Mouse (Mus musculus) heart, embryonic 10.5 days (tissue): ENCODE results near the gene Ptpn1. TPM values are rescaled to one million over a fixed set of nuclear protein-coding genes. Genes with fewer than 3 reads are reported as not detected.

Experiments used
- DNase-seq: peaks from one replicate; pipeline ENCODE4 v3.0.0-alpha.2; 2017; ENCODE audit warnings: low spot score
- H3K27ac ChIP-seq: fragments of 300-500 bp; sonication (generic); 2 replicates; pipeline ENCODE4 v1.5.1; 2016; ENCODE audit warnings: mild to moderate bottlenecking
- H3K27me3 ChIP-seq: fragments of 300-500 bp; sonication (generic); 2 replicates; pipeline ENCODE4 v1.6.1; 2016; ENCODE audit warnings: mild to moderate bottlenecking; ENCODE audit not compliant: poor library complexity, insufficient read depth, severe bottlenecking
- H3K36me3 ChIP-seq: fragments of 300-500 bp; sonication (generic); 2 replicates; pipeline ENCODE4 v1.6.1; 2016; ENCODE audit warnings: mild to moderate bottlenecking, moderate library complexity
- H3K4me1 ChIP-seq: fragments of 300-500 bp; sonication (generic); 2 replicates; pipeline ENCODE4 v1.6.1; 2016; ENCODE audit warnings: mild to moderate bottlenecking
- H3K4me3 ChIP-seq: fragments of 300-500 bp; sonication (generic); 2 replicates; pipeline ENCODE4 v1.5.1; 2016; ENCODE audit warnings: mild to moderate bottlenecking, moderate library complexity
- H3K9me3 ChIP-seq: fragments of 300-500 bp; sonication (generic); 2 replicates; pipeline ENCODE4 v1.6.1; 2016; ENCODE audit warnings: mild to moderate bottlenecking, moderate library complexity
- WGBS: fragments of 180-500 bp; shearing (Covaris S2); methylation state at CpG from one replicate; pipeline ENCODE4 v1.1.7; 2016; 5-methylcytosine and 5-hydroxymethylcytosine counted together
- polyA plus RNA-seq: library from polyadenylated mRNA; unstranded; fragments of >200 nt; fragmentation: Nextera tagmentation; extraction: Ambion mirVana; gene quantifications from 2 replicates; pipeline ENCODE4 v1.2.1, GENCODE M21; 2016

Ptpn1 gene
- polyA plus RNA-seq, 1 experiment from 2014 or later = 58.3 TPM

DNA sequence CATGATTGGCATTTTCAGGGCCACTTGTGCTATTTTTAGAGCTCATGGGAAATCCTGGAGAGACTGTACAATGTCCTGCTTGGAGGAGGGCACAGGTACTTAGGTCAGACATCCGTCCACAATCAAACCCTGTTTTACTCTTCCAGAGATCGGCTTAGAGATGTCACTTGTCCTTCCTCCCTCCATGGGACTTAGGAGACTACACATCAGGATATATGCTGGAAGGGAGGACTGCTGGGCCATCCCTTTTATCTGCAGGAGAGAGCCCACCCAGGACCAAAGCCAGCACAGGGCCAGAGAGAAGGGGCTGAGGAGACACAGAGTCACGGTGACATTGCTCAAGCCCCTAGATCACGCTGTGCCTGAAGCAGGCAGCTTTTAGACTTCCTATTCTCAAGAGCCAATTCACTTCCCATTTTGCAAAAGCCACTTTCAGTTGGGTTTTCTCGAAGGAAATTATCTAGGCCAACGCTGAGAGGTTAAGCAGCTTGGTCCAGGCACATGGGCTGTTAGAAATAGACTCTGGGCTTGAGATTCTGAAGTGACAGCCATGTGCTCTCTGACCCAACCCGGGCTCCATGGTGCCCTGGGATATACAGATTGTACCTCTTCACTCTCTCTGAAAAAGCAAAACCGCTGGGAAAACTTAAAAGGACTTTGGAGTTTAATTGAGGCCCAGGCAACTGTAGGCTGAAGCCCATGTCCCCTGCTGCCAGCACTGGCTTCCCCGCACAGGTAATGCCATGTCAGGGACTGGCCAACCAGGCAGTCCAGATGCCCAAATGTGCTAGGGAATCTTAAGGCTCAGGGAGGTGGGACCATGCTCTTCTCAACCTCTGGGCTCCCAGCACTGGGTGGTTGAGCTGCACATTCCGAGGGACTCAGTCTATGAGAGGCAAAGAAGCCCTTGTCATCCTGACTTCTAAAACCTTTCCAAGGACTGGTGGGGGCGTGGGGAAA lies 5.7 kb upstream of the Ptpn1 start:
- Histone ChIP-seq H3K27ac (peak overlapping the region; percentile 91), H3K9me3 (no peaks in the 10 kb centered on the region), H3K36me3 (no peaks in the 10 kb centered on the region), H3K4me1 (peaks cover 18% of the 10 kb centered on the region), H3K27me3 (no peaks in the 10 kb centered on the region), H3K4me3 (no peak overlapping the region)
- no peak for DNase-seq
- WGBS = 74% methylated on average over 11 of the region's 11 CpGs

DNA sequence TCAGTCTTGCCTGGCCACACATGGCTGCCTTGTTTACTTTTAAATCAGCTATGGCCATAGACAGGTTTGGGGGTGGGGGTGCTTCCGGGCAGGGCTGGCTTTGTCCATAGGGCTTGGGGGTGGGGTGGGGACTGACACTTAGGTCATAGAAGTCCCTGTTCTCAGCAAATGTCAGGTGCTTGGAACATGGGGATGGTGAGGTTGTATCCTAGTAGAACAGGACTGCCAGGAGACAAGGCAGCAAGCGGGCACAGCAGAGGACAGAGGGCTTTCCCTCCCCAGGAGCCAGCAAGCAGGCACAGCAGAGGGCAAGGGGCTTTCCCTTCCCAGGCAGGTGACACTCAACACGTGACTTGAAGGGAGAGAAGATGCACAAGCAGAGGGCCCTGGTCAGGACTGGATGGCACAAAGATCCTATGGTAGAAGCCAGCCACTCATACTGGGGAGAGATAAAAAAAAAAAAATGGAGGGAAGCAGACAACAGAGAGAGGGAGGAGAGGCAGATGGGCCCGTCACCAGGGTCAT lies 3.8 kb upstream of the Ptpn1 start:
- Histone ChIP-seq H3K27ac (no peak overlapping the region), H3K27me3 (no peaks in the 10 kb centered on the region), H3K4me3 (no peak overlapping the region), H3K9me3 (no peaks in the 10 kb centered on the region), H3K4me1 (peaks cover 27% of the 10 kb centered on the region), H3K36me3 (no peaks in the 10 kb centered on the region)
- WGBS = 70% methylated on average over 4 of the region's 4 CpGs
- DNase-seq = no peak

DNA sequence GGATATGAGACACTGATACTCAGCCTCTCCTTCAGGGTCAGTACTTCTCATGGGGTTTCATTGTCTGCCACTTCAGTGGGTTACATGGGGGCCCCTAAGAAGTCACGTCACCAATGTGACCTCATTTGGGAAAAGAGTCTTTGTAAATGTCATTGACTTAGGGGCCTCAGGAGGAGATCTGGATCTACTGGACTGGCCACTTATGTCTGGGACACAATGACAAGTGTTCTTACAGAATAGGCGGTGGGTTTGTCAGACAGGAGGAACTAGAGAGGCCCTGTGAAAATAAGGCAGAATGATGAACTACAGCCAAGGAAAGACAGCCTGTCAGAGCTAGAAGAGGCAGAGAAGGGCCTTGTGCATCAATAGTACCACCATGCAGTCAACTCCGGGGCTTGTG lies 2.9 kb upstream of the Ptpn1 start:
- Histone ChIP-seq H3K4me3 (no peak overlapping the region), H3K27me3 (no peaks in the 10 kb centered on the region), H3K9me3 (no peaks in the 10 kb centered on the region), H3K4me1 (peaks cover 36% of the 10 kb centered on the region), H3K36me3 (no peaks in the 10 kb centered on the region), H3K27ac (no peak overlapping the region)
- WGBS = 80% methylated on average over 3 of the region's 3 CpGs
- no peak for DNase-seq

DNA sequence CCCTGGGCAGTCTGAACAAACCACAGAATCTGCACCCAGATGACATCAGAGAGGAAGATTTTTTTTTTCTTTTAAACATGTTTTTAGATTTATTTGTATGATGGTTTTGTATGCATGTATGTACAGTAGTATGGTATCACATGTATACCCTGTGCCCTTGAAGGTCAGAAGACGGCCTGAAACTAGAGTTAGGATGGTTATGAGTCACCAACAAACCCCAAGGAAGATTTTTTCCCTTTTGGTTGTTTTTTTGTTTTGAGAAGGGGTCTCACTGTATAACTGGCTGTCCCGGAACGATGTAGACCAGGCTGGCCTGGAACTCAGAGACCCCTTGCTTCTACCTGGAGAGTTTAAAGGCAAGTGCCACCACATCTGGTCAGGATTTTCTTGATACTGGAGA lies 882 bp upstream of the Ptpn1 start:
- H3K9me3 ChIP-seq = no peaks in the 10 kb centered on the region
- H3K27me3 ChIP-seq = no peaks in the 10 kb centered on the region
- no peak overlapping the region for H3K4me3 ChIP-seq
- DNase-seq = no peak
- no peaks in the 10 kb centered on the region for H3K36me3 ChIP-seq
- WGBS = 95% methylated on average over 3 of the region's 3 CpGs
- H3K27ac ChIP-seq = peak overlapping the region; percentile 96; the same call in 1 of the 2 replicates
- H3K4me1 ChIP-seq = peaks cover 38% of the 10 kb centered on the region

DNA sequence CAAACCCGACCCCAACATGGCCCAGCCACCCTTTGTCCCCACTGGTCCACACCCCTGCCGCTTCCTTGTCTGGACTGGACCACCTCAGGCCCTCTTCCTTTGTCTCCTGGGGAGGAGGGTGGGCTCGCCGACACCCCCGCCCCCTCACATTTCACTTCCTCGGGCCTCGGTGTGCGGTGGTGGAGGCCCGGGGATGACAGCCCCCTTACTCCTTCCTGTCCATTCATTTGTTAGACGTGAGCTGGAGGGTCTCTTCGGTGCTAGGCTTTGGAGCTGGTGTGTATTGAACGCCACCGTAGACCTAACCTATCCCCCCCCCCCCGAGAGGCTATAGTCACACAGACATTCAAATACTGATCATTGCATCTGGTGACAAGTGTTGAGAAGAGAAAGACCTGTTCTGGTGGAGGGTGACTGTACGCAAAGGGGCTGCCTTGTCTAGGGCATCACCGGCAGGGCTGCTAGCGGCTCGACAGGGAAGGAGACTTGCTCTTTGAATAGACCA lies 922 bp downstream of the Ptpn1 start:
- H3K4me1 ChIP-seq = peaks cover 52% of the 10 kb centered on the region

DNA sequence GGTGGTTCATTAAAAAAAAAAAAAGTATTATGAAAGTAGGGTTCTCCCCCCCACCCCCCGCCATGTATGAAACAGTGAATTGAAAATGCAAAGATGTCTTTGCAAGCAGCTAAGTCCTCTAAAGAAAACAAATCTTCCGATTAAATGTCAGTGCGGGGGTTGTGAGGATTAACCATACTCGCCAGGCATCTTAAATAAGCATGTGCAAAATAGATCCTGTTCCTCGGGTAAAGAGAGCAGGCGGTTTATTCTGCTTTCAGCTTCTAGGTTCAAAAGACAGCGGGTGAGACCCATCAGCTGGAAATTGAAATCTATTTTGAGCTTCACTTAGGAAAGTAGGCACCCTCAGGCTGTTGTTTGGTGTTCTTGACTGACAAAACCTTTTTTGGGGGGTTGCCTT lies 1.5 kb downstream of the Ptpn1 start:
- peak overlapping the region; percentile 97 for H3K4me3 ChIP-seq
- WGBS = 46% methylated on average over 7 of the region's 7 CpGs
- DNase-seq = no peak
- H3K36me3 ChIP-seq = no peaks in the 10 kb centered on the region
- H3K9me3 ChIP-seq = no peaks in the 10 kb centered on the region
- H3K4me1 ChIP-seq = peaks cover 52% of the 10 kb centered on the region
- peak overlapping the region; percentile 96; the same call in 1 of the 2 replicates for H3K27ac ChIP-seq
- H3K27me3 ChIP-seq = no peaks in the 10 kb centered on the region

More for the DNA sequence above, 922 bp downstream of the Ptpn1 start:
- 1% methylated on average over 18 of the region's 18 CpGs for WGBS
- DNase-seq = no peak
- Histone ChIP-seq H3K9me3 (no peaks in the 10 kb centered on the region), H3K36me3 (no peaks in the 10 kb centered on the region), H3K27ac (peak overlapping the region; percentile 96), H3K27me3 (no peaks in the 10 kb centered on the region), H3K4me3 (peak overlapping the region; percentile 97)

DNA sequence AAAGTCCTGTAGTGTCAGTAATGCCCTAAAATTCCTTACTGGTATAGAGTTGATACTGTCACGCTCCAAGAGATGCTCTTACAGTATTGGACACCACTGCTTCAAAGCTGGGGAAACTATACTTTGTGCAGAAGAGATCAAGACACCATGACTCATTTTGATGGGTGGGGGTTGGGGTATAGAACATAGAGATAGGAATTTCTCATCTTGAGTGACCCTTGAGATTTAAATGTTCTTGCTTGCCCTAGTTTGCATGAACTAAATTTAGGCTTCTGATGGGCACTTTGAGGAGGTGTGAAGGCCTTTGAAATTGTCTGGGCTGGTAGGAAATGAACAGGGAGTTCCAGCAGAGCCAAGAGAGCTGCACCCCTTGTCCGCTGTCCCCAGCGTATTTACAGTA lies 4.1 kb downstream of the Ptpn1 start:
- H3K4me3 ChIP-seq = no peak overlapping the region
- H3K4me1 ChIP-seq = peaks cover 78% of the 10 kb centered on the region
- no peaks in the 10 kb centered on the region for H3K9me3 ChIP-seq
- no peaks in the 10 kb centered on the region for H3K36me3 ChIP-seq
- WGBS = 72% methylated on average over 3 of the region's 3 CpGs
- no peaks in the 10 kb centered on the region for H3K27me3 ChIP-seq
- DNase-seq = no peak
- no peak overlapping the region for H3K27ac ChIP-seq

DNA sequence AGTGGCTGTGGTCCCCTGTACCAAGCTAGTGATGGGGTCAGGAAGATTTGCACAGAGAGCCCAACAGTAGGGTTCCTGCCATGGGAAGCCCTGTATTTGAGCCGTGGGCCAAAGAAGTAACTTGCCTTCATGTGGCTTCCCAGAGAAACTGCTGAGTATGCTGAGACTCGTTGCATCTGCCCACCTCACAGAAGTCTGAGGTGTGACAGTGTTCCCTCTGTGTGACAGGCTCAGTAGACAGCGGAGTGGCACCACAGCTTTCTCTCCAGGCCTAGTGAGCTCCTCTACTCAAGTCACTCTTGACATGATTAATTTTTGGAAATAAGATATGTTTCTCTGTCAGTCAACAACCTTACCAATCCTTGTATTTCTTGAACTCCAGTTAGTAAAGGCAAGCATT lies 6.9 kb downstream of the Ptpn1 start:
- Histone ChIP-seq H3K9me3 (no peaks in the 10 kb centered on the region), H3K27me3 (no peaks in the 10 kb centered on the region), H3K4me3 (no peak overlapping the region), H3K36me3 (no peaks in the 10 kb centered on the region), H3K27ac (peak overlapping the region; percentile 56; the same call in 1 of the 2 replicates), H3K4me1 (peaks cover 88% of the 10 kb centered on the region)
- 76% methylated on average over 3 of the region's 3 CpGs for WGBS
- DNase-seq = no peak

DNA sequence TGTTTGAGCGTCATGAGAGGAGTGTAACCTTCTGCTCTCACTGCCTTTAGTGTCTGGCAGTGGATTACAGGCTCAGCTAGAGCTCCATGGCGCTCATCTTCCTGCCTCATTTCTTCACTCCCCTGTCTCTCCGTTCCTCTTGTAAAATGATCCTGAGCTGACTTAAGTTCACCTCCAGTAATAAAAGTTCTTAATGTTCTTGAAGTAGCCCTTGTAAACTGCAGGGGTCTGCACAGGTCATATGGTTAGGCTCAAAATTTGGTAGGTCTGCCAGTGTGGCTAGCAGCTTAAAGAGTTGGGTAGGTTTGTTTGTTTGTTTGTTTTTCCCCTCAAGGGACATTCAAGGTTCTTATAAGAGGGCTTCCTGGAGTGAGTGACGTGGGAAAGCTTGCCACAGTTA lies 7.3 kb downstream of the Ptpn1 start:
- Histone ChIP-seq H3K9me3 (no peaks in the 10 kb centered on the region), H3K4me1 (peaks cover 87% of the 10 kb centered on the region), H3K27ac (peak overlapping the region; percentile 56; the same call in 1 of the 2 replicates), H3K36me3 (no peaks in the 10 kb centered on the region), H3K27me3 (no peaks in the 10 kb centered on the region), H3K4me3 (no peak overlapping the region)
- DNase-seq = no peak
- WGBS = 56% methylated on average over 4 of the region's 4 CpGs

DNA sequence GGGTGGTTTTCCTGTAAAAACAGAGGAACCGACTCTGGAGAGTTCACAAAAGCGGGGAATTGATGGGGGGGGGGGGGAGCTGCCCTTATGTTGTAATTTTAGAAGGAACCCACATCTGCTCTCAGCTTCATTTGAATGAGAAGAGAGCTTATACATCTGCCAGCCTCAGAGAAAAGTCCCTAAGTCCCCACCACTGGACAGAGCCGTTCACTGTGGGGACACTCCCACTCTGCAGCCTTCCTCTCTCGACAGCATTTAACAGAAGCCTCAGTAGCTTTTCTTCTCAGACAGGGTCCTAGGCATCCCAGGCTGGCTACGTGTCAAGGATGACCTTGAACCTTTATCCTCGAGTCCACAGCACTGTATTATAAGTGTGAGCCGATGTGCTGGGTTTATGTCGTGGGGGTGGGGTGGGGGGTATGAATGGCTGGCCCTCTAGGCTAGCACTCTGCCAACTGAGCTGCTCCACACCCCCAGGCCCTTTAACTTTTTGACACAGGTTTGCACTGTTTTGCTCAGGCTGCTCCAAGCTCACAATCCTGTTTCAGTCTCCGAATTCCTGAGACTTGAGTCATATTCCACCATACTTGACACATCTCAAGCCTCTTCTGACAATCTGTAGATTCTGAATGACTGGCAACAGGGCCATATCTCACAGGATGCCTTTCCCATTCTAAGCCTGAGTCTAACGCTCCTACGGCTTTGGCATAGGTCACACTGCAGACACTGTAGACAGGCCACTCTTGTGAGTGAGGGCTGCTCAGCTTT lies 8.0 kb downstream of the Ptpn1 start:
- DNase-seq = no peak
- no peaks in the 10 kb centered on the region for H3K36me3 ChIP-seq
- H3K4me1 ChIP-seq = peaks cover 89% of the 10 kb centered on the region

DNA sequence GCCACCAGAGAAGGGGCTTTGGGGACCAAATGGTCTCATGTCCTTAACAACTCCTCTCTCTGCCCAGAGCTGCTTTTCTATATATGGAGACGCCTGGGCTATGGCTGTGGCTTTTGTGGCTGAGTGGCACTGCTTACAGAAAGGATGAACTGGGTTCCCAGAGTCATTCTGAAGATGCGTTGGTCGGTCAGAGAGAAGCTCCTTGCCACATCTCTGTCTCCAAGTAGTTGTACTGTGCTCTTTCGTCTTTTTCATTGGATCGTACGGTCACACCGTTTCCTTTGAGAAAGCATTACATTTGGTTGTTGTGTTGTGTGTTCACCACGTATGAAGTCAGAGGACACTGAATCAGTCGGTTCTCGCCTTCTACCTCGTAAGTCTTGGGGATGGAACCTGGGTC lies 8.8 kb downstream of the Ptpn1 start:
- Histone ChIP-seq H3K27ac (0 out of 2 replicates have a peak overlapping the region, but pooled peaks have one; percentile 42), H3K4me3 (no peak overlapping the region), H3K4me1 (peaks cover 88% of the 10 kb centered on the region), H3K36me3 (no peaks in the 10 kb centered on the region), H3K27me3 (no peaks in the 10 kb centered on the region), H3K9me3 (no peaks in the 10 kb centered on the region)
- DNase-seq = no peak
- WGBS = 84% methylated on average over 11 of the region's 11 CpGs

More for the DNA sequence above, 8.0 kb downstream of the Ptpn1 start:
- Histone ChIP-seq H3K27ac (peak overlapping the region; percentile 56; the same call in 1 of the 2 replicates), H3K9me3 (no peaks in the 10 kb centered on the region), H3K4me3 (no peak overlapping the region), H3K27me3 (no peaks in the 10 kb centered on the region)
- WGBS = 41% methylated on average over 11 of the region's 11 CpGs

DNA sequence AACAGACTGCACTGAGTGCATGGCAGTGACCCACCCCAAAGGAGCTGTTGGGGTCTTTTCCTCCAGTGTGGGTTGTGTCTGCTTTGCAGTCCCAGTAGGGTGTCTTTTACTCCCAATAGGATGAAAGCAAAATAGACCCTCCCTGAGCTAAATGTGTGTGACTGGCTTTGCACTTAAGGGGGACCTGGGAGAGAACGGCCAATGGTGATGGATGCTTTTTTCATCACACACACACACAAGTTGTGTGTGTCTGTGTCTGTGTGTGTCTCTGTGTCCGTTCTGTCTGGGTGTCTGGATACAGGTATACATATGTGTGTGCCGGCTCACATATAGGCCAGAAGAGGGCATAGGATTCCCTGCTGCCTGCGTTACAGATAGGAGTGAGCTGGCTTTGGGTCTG lies 9.5 kb downstream of the Ptpn1 start:
- Histone ChIP-seq H3K4me3 (no peak overlapping the region), H3K27ac (peak overlapping the region; percentile 42; the same call in 1 of the 2 replicates), H3K4me1 (peaks cover 88% of the 10 kb centered on the region), H3K36me3 (no peaks in the 10 kb centered on the region), H3K9me3 (no peaks in the 10 kb centered on the region), H3K27me3 (no peaks in the 10 kb centered on the region)
- WGBS = 64% methylated on average over 4 of the region's 4 CpGs
- DNase-seq = no peak
